Mouse (Mus musculus) bone marrow macrophage, adult 2 months (primary cell): ENCODE results near the gene Lrfn3.

ENCODE experiments used
- CTCF ChIP-seq: IDR thresholded peaks from 2 replicates; pipeline ENCODE4 v1.5.1; 2012; ENCODE audit warnings: low read depth, mild to moderate bottlenecking, low read length, moderate library complexity
- POLR2A ChIP-seq: IDR thresholded peaks from 2 replicates; pipeline ENCODE4 v1.6.1; 2012; ENCODE audit warnings: mild to moderate bottlenecking, low read depth, low read length, borderline replicate concordance

GRCm38 (mm10) chr7:30393631-30394030, 31.1 kb upstream of the Lrfn3 start:
- TF ChIP-seq CTCF (no peak), POLR2A (no peak)
